Mouse (Mus musculus) ES-E14 (cell line): ENCODE data around the gene Tmem184b.

ENCODE experiments used
- CHD2 ChIP-seq: IDR thresholded peaks from 2 replicates; pipeline ENCODE4 v1.6.1; 2014; ENCODE audit warnings: mild to moderate bottlenecking, low read depth, low read length, inconsistent platforms
- HCFC1 ChIP-seq: IDR thresholded peaks from 2 replicates; pipeline ENCODE4 v1.6.1; 2012; ENCODE audit warnings: low read length, inconsistent platforms, borderline replicate concordance; ENCODE audit not compliant: insufficient read depth
- MAFK ChIP-seq: IDR thresholded peaks from 2 replicates; pipeline ENCODE4 v1.6.1; 2014; ENCODE audit warnings: mild to moderate bottlenecking, low read depth, low read length, inconsistent platforms; ENCODE audit not compliant: insufficient read depth
- ZC3H11A ChIP-seq: IDR thresholded peaks from 2 replicates; pipeline ENCODE4 v1.6.1; 2012; ENCODE audit warnings: low read depth, mild to moderate bottlenecking, inconsistent platforms, low read length, borderline replicate concordance
- ZNF384 ChIP-seq: IDR thresholded peaks from 2 replicates; pipeline ENCODE4 v1.6.1; 2012; ENCODE audit warnings: low read depth, low read length, inconsistent platforms

GRCm38 (mm10) chr15:79357036-79357911 is 46.1 kb downstream of the Tmem184b start:
- no peak for TF ChIP-seq HCFC1
- TF ChIP-seq ZNF384, result no peak
- TF ChIP-seq CHD2, result no peak
- TF ChIP-seq MAFK, result no peak
- no peak for TF ChIP-seq ZC3H11A
